Mouse (Mus musculus) lung, postnatal 0 days (tissue): Measurements from ENCODE around the gene Lypd5.

Source experiments
- CTCF ChIP-seq: IDR thresholded peaks from 2 replicates; pipeline ENCODE4 v1.5.1; 2016; ENCODE audit warnings: antibody characterized with exemption, mild to moderate bottlenecking
- EP300 ChIP-seq: IDR thresholded peaks from 2 replicates; pipeline ENCODE4 v1.6.1; 2016; ENCODE audit warnings: antibody characterized with exemption, mild to moderate bottlenecking, control low read depth

DNA sequence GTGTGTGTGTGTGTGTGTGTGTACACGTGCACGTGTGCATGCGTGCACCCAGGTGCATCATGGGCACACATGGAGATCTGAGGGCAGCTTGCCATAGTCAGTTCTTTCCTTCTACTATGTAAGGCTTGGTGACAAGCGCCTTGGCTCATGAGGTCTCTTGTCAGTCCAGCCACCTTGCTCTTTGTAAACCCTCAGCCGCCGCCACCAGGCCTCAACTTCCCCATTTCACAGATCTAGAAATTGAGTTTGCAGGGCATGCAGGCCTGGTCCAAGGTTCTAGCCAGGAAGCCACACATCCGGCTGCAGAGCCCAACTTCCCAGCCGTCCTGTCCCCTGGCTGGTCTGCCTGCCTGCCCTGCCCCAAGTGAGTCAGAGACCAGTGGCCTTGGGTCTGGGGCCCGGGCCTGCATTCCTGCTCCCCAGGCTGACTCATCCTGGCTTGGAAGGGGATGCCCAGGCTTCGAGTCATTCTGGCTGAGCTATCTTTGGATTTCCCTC lies 38.1 kb downstream of the Lypd5 start:
- TF ChIP-seq CTCF (no peak), EP300 (no peak)
